Mouse (Mus musculus): ENCODE measurements around the gene Dennd4a.

DNA sequence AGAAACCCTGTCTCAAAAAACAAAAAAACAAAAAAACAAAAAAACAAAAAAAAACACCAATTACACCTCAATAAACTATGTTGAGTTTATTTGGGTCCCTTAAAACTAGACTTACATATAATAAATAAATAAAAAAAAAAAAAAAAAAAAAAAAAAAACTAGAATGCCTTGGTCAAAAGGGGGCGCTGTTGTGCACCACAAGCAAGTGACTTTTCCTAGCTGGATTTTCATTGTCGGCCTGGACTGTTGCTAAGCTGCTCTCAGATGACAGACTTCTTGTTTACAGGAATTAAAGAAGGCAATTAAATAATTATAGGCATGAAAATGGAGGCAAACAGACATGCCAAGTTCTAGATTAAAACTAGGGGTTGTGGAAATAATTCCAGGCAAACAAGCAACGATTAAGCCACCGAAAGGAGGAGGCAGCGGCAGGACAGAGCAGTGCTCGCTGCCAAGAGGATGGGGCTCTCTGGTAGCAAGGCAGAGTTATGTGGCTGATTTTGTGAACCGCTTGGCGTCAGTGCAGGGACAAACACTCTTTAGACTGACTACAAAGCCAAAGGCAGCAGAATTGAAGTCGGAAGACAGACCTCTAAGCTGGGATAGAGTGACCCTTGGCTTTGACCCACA is 42.0 kb upstream of the Dennd4a start:
- TF ChIP-seq CTCF (IDR thresholded peaks at IDR 0.05; ENCODE audit: low read depth) (peak; percentile 68), EP300 (IDR thresholded peaks at IDR 0.05; ENCODE audit: low read depth) (no peak)

Measured in liver, postnatal 0 days (tissue).